Mouse (Mus musculus) kidney, postnatal 14 days (tissue): Measurements from ENCODE around the gene Bmp6.

ENCODE experiments used
- DNase-seq: peaks from one replicate; pipeline ENCODE4 v3.0.0; 2022; ENCODE audit warnings: mixed read lengths

The Bmp6 gene

GRCm38 (mm10) chr13:38344713-38345430 is at the start of gene Bmp6:
Gene Bmp6, plus strand, starts transcription at chr13:38345107.
- peak; percentile 91 for DNase-seq

- DNase-seq = peak; percentile 48
Measured at GRCm38 (mm10) chr13:38296166-38296565, 48.7 kb upstream of the Bmp6 start.

- DNase-seq = peak; percentile 10
Measured at GRCm38 (mm10) chr13:38296601-38297000, 48.3 kb upstream of the Bmp6 start.

GRCm38 (mm10) chr13:38311125-38311524 is 33.8 kb upstream of the Bmp6 start:
- DNase-seq = no peak

GRCm38 (mm10) chr13:38312357-38313040 is 32.4 kb upstream of the Bmp6 start:
- DNase-seq = no peak

- DNase-seq = no peak
Measured at GRCm38 (mm10) chr13:38314590-38314989, 30.3 kb upstream of the Bmp6 start.

GRCm38 (mm10) chr13:38318418-38318817 is 26.5 kb upstream of the Bmp6 start:
- DNase-seq = no peak

GRCm38 (mm10) chr13:38320354-38320753 is 24.6 kb upstream of the Bmp6 start:
- no peak for DNase-seq

GRCm38 (mm10) chr13:38324452-38324851 is 20.5 kb upstream of the Bmp6 start:
- DNase-seq = peak; percentile 39

- no peak for DNase-seq
Measured at GRCm38 (mm10) chr13:38327377-38327776, 17.5 kb upstream of the Bmp6 start.

- DNase-seq = no peak
Measured at GRCm38 (mm10) chr13:38333496-38333895, 11.4 kb upstream of the Bmp6 start.

- DNase-seq = peak; percentile 78
Measured at GRCm38 (mm10) chr13:38342598-38342997, 2.3 kb upstream of the Bmp6 start.

GRCm38 (mm10) chr13:38343202-38343601 is 1.7 kb upstream of the Bmp6 start:
- DNase-seq = no peak

GRCm38 (mm10) chr13:38345431-38345820 is 519 bp downstream of the Bmp6 start:
- no peak for DNase-seq

- DNase-seq = peak; percentile 33
Measured at GRCm38 (mm10) chr13:38346096-38346915, 1.4 kb downstream of the Bmp6 start.

- peak; percentile 64 for DNase-seq
Measured at GRCm38 (mm10) chr13:38347021-38347774, 2.3 kb downstream of the Bmp6 start.

GRCm38 (mm10) chr13:38347775-38348135 is 2.8 kb downstream of the Bmp6 start:
- DNase-seq = no peak

- DNase-seq = no peak
Measured at GRCm38 (mm10) chr13:38349046-38349445, 4.1 kb downstream of the Bmp6 start.

GRCm38 (mm10) chr13:38349818-38350217 is 4.9 kb downstream of the Bmp6 start:
- DNase-seq = no peak

- DNase-seq = peak; percentile 71
Measured at GRCm38 (mm10) chr13:38351996-38352395, 7.1 kb downstream of the Bmp6 start.

GRCm38 (mm10) chr13:38352986-38353385 is 8.1 kb downstream of the Bmp6 start:
- peak; percentile 55 for DNase-seq

- DNase-seq = no peak
Measured at GRCm38 (mm10) chr13:38353420-38354255, 8.7 kb downstream of the Bmp6 start.
